21 mouse cellular contexts compared by ENCODE assay signal in genomic region chr4:136238669-136239068, GRCm38 (mm10). TPM values are rescaled to one million over a fixed set of nuclear protein-coding genes. Genes with fewer than 3 reads are reported as not detected.
DNase-seq lines count a peak whose midpoint lies in the region; ATAC-seq and TF ChIP-seq lines count a peak whose summit lies in the region.
"Had no signal": no experiment of that assay in that cellular context is flagged by ENCODE, and none has a peak within 500 bp of the region (broad histone marks: within the 10 kb centered on the region; RNA-seq: fewer than 3 reads in every experiment).

No protein-coding gene starts in this region.

- no peak for DNase-seq in gastrocnemius, adult 2 months
- DNase-seq in gastrocnemius, postnatal 36 days, result no peak
- no peak for DNase-seq in hindbrain, embryonic 10.5 days (ENCODE audit: low spot score)
- no peak for DNase-seq in hindbrain, postnatal 0 days (ENCODE audit: low spot score)
- DNase-seq in stomach, postnatal 0 days (ENCODE audit: low spot score), result no peak
- DNase-seq in ovary, postnatal 10 days (ENCODE audit: low spot score), result no peak
- DNase-seq: cerebellum, adult 9-11 months; heart, adult 2 months; kidney, adult 18-20 months; layer of hippocampus, postnatal 36 days; left cerebral cortex, postnatal 4 days; liver, postnatal 0 days; lung, postnatal 14 days; right cerebral cortex, postnatal 14 days; thymus, postnatal 14 days had no signal

- peaks cover 9% of the 10 kb centered on the region for H3K36me3 ChIP-seq in hindbrain, embryonic 10.5 days
- no peaks in the 10 kb centered on the region for H3K36me3 ChIP-seq in hindbrain, postnatal 0 days (ENCODE audit: insufficient read depth, low read length)
- peaks cover under 1% of the 10 kb centered on the region; the same call in 1 of the 2 replicates for H3K36me3 ChIP-seq in stomach, embryonic 16.5 days (ENCODE audit: control insufficient read depth, insufficient read depth, low read length)
- H3K36me3 ChIP-seq in stomach, postnatal 0 days (ENCODE audit: control insufficient read depth, insufficient read depth, low read length), result peaks cover 3% of the 10 kb centered on the region; the same call in 1 of the 2 replicates
- H3K36me3 ChIP-seq: forebrain, embryonic 15.5 days; stomach, embryonic 15.5 days had no signal

- 18% methylated on average over 13 of the region's 13 CpGs for WGBS in hindbrain, embryonic 10.5 days
- WGBS in hindbrain, postnatal 0 days, result 41% methylated on average over 13 of the region's 13 CpGs
- 39% methylated on average over 13 of the region's 13 CpGs for WGBS in stomach, embryonic 16.5 days
- 45% methylated on average over 13 of the region's 13 CpGs for WGBS in stomach, postnatal 0 days

- TF ChIP-seq EP300 in stomach, postnatal 0 days (optimal IDR thresholded peaks at IDR 0.05), result no peak

- H3K4me1 ChIP-seq in hindbrain, embryonic 10.5 days (replicated peaks), result peaks cover 49% of the 10 kb centered on the region
- H3K4me1 ChIP-seq in hindbrain, postnatal 0 days (ENCODE audit: insufficient read depth, low read length), result no peaks in the 10 kb centered on the region
- no peaks in the 10 kb centered on the region for H3K4me1 ChIP-seq in stomach, embryonic 16.5 days (ENCODE audit: control insufficient read depth, insufficient read depth, low read length)
- H3K4me1 ChIP-seq in stomach, postnatal 0 days (replicated peaks; ENCODE audit: control insufficient read depth, insufficient read depth), result no peaks in the 10 kb centered on the region

- no peak overlapping the region for H3K4me2 ChIP-seq in hindbrain, postnatal 0 days (ENCODE audit: low read depth, low read length)
- no peak overlapping the region for H3K4me2 ChIP-seq in stomach, embryonic 16.5 days (ENCODE audit: low read depth, low read length)
- no peak overlapping the region for H3K4me2 ChIP-seq in stomach, postnatal 0 days (replicated peaks; ENCODE audit: low read depth)
- H3K4me2 ChIP-seq: forebrain, embryonic 15.5 days; stomach, embryonic 15.5 days had no signal

- no peak for TF ChIP-seq CTCF in gastrocnemius, adult 2 months (IDR thresholded peaks at IDR 0.05)
- TF ChIP-seq CTCF in hindbrain, postnatal 0 days (IDR thresholded peaks at IDR 0.05; ENCODE audit: low read depth), result no peak
- TF ChIP-seq CTCF in stomach, postnatal 0 days (IDR thresholded peaks at IDR 0.05; ENCODE audit: low read depth), result no peak

- no peak for ATAC-seq in hindbrain, postnatal 0 days
- ATAC-seq in stomach, embryonic 16.5 days (ENCODE audit: insufficient read depth, low FRiP score), result no peak
- ATAC-seq in stomach, postnatal 0 days (ENCODE audit: low FRiP score, low TSS enrichment), result no peak
- ATAC-seq: forebrain, embryonic 15.5 days; hindbrain, embryonic 16.5 days had no signal

- no peaks in the 10 kb centered on the region for H3K9me3 ChIP-seq in hindbrain, embryonic 10.5 days
- H3K9me3 ChIP-seq in hindbrain, postnatal 0 days (ENCODE audit: low read length), result no peaks in the 10 kb centered on the region
- no peaks in the 10 kb centered on the region for H3K9me3 ChIP-seq in stomach, embryonic 16.5 days (replicated peaks; ENCODE audit: control insufficient read depth, low read length)
- H3K9me3 ChIP-seq in stomach, postnatal 0 days (ENCODE audit: control insufficient read depth, low read length), result no peaks in the 10 kb centered on the region
- H3K9me3 ChIP-seq: forebrain, embryonic 15.5 days; stomach, embryonic 15.5 days had no signal

- intact Hi-C loops in gastrocnemius, adult 2 months (cut with DNase I), result no loop called here
- intact Hi-C loops in gastrocnemius, postnatal 36 days (cut with DNase I), result loop anchor here (1.0 kb wide), 1 partner anchor 32 kb away; the partner anchor contains the start of gene Asap3

- no peak overlapping the region for H3K9ac ChIP-seq in hindbrain, postnatal 0 days (replicated peaks; ENCODE audit: low read length)
- H3K9ac ChIP-seq in stomach, embryonic 16.5 days (ENCODE audit: low read length), result peak overlapping the region; percentile 33; the same call in 1 of the 2 replicates
- H3K9ac ChIP-seq in stomach, postnatal 0 days (ENCODE audit: low read length), result no peak overlapping the region
- H3K9ac ChIP-seq: forebrain, embryonic 15.5 days; liver, postnatal 0 days; stomach, embryonic 15.5 days had no signal

- peaks cover 87% of the 10 kb centered on the region for H3K27me3 ChIP-seq in hindbrain, embryonic 10.5 days (ENCODE audit: insufficient read depth, poor library complexity, severe bottlenecking)
- H3K27me3 ChIP-seq in hindbrain, postnatal 0 days (ENCODE audit: insufficient read depth, low read length), result no peaks in the 10 kb centered on the region; the same call in 1 of the 2 replicates
- H3K27me3 ChIP-seq in stomach, embryonic 16.5 days (ENCODE audit: control insufficient read depth, insufficient read depth, low read length), result no peaks in the 10 kb centered on the region
- H3K27me3 ChIP-seq in stomach, postnatal 0 days (ENCODE audit: control insufficient read depth, insufficient read depth, low read length), result no peaks in the 10 kb centered on the region

- peak overlapping the region; percentile 24 for H3K27ac ChIP-seq in gastrocnemius, adult 2 months
- no peak overlapping the region for H3K27ac ChIP-seq in hindbrain, embryonic 10.5 days
- no peak overlapping the region for H3K27ac ChIP-seq in hindbrain, postnatal 0 days
- H3K27ac ChIP-seq in stomach, embryonic 16.5 days (ENCODE audit: low read length), result no peak overlapping the region
- H3K27ac ChIP-seq in stomach, postnatal 0 days (replicated peaks), result no peak overlapping the region
- H3K27ac ChIP-seq: forebrain, embryonic 15.5 days; heart, adult 2 months; stomach, embryonic 15.5 days had no signal

- no peak overlapping the region for H3K4me3 ChIP-seq in gastrocnemius, adult 2 months
- H3K4me3 ChIP-seq in hindbrain, embryonic 10.5 days, result peak overlapping the region; percentile 24
- no peak overlapping the region for H3K4me3 ChIP-seq in hindbrain, postnatal 0 days (ENCODE audit: low read length)
- H3K4me3 ChIP-seq in stomach, embryonic 16.5 days (replicated peaks; ENCODE audit: low read length), result no peak overlapping the region
- H3K4me3 ChIP-seq in stomach, postnatal 0 days (ENCODE audit: low read depth, low read length), result no peak overlapping the region
- H3K4me3 ChIP-seq: forebrain, embryonic 15.5 days; heart, adult 2 months; megakaryocyte, embryonic 14.5 days; stomach, embryonic 15.5 days had no signal

RNA-seq across cellular contexts. Expression of gene Tcea3, which starts 8.9 kb away (rescaled TPM):
- 100 to 1,000 TPM; 344 to 373 TPM for total RNA-seq in gastrocnemius, adult 2 months (2021)
- total RNA-seq in gastrocnemius, postnatal 36 days (2021), result 100 to 1,000 TPM; 272 to 347 TPM
- polyA plus RNA-seq in hindbrain, embryonic 10.5 days (2016; fragmentation: Nextera tagmentation; extraction: Ambion mirVana), result 1.3 and 2.2 TPM in 2 replicates
- 2.2 TPM in 1 of 2 replicates, not detected in the other for total RNA-seq in hindbrain, postnatal 0 days (2014; rRNA removed)
- polyA plus RNA-seq in hindbrain, postnatal 0 days (2015; fragmentation: Nextera tagmentation; extraction: Ambion mirVana), result 2.7 and 3.3 TPM in 2 replicates
- polyA plus RNA-seq in stomach, embryonic 16.5 days (2015; fragmentation: Nextera tagmentation; extraction: Ambion mirVana), result 23.9 and 29.1 TPM in 2 replicates
- 31.1 and 35.0 TPM in 2 replicates for polyA plus RNA-seq in stomach, postnatal 0 days (2015; fragmentation: Nextera tagmentation; extraction: Ambion mirVana)
- total RNA-seq: CH12.LX had no signal

RNA-seq across cellular contexts. Expression of gene Asap3, which starts 32.5 kb away (rescaled TPM):
- total RNA-seq in gastrocnemius, adult 2 months (2021), result 1 to 10 TPM; 1.5 to 2.5 TPM
- 1 to 10 TPM; 1.8 to 2.1 TPM for total RNA-seq in gastrocnemius, postnatal 36 days (2021)
- 5.2 and 6.5 TPM in 2 replicates for polyA plus RNA-seq in hindbrain, embryonic 10.5 days (2016; fragmentation: Nextera tagmentation; extraction: Ambion mirVana)
- 9.1 and 10.5 TPM in 2 replicates for total RNA-seq in hindbrain, postnatal 0 days (2014; rRNA removed)
- polyA plus RNA-seq in hindbrain, postnatal 0 days (2015; fragmentation: Nextera tagmentation; extraction: Ambion mirVana), result 4.1 TPM in 2 replicates
- 7.0 and 7.1 TPM in 2 replicates for polyA plus RNA-seq in stomach, embryonic 16.5 days (2015; fragmentation: Nextera tagmentation; extraction: Ambion mirVana)
- 1.6 and 1.9 TPM in 2 replicates for polyA plus RNA-seq in stomach, postnatal 0 days (2015; fragmentation: Nextera tagmentation; extraction: Ambion mirVana)

RNA-seq across cellular contexts. Expression of gene Zfp46, which starts 45.8 kb away (rescaled TPM):
- 10 to 100 TPM; 21.0 to 36.7 TPM for total RNA-seq in gastrocnemius, adult 2 months (2021)
- 10 to 100 TPM; 19.7 to 22.4 TPM for total RNA-seq in gastrocnemius, postnatal 36 days (2021)
- polyA plus RNA-seq in hindbrain, embryonic 10.5 days (2016; fragmentation: Nextera tagmentation; extraction: Ambion mirVana), result 24.6 and 29.0 TPM in 2 replicates
- 53.4 and 61.5 TPM in 2 replicates for total RNA-seq in hindbrain, postnatal 0 days (2014; rRNA removed)
- 22.4 and 22.6 TPM in 2 replicates for polyA plus RNA-seq in hindbrain, postnatal 0 days (2015; fragmentation: Nextera tagmentation; extraction: Ambion mirVana)
- polyA plus RNA-seq in stomach, embryonic 16.5 days (2015; fragmentation: Nextera tagmentation; extraction: Ambion mirVana), result 23.9 and 25.9 TPM in 2 replicates
- polyA plus RNA-seq in stomach, postnatal 0 days (2015; fragmentation: Nextera tagmentation; extraction: Ambion mirVana), result 8.8 and 9.0 TPM in 2 replicates
